Mouse (Mus musculus): ENCODE measurements around the gene Slc34a2. TPM values are rescaled to one million over a fixed set of nuclear protein-coding genes. Genes with fewer than 3 reads are reported as not detected.

Gene Slc34a2
- polyA plus RNA-seq, 1 experiment from 2014 or later = 0.21 TPM

DNA sequence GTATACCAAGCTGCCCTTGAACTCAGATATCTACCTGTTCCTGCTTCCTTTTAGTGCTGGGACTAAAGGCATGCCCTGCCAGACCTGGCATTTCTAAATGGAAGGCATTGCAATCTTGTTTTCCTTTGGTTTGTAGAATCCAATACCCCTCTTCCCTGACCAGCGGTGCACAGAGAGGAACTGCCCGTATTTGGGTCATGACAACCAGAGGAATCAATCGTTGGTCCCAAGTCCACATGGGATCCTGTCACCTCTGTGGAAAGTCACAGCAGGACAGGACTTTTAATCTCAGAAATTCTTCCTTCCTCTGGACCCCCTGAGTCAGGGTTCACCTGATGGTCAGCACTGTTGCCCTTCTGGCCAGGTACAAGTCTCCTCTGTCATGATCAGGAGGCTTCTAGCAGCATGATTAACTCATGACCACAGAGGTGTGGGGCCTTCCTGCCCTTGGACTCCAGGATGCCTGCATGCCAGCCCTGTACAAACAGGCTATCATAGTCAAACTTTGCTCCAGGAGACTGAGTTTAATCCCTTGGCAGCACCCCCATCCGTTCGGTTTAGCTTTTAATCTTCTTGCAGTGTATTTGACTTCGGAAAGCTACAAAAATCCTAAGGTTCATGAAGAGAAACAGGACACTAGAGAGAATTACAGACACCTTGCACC lies 39.7 kb upstream of the Slc34a2 start:
- peak; percentile 75 for ATAC-seq (ENCODE audit: low read depth)
- 51% methylated on average over 6 of the region's 6 CpGs for WGBS (ENCODE audit: insufficient replicate concordance)
- H3K36me3 ChIP-seq (ENCODE audit: control insufficient read depth, insufficient read depth) = no peaks in the 10 kb centered on the region
- H3K4me3 ChIP-seq (ENCODE audit: low read depth, low read length) = no peak overlapping the region
- H3K9ac ChIP-seq (ENCODE audit: low read depth, low read length) = no peak overlapping the region
- no peaks in the 10 kb centered on the region for H3K27me3 ChIP-seq (ENCODE audit: control insufficient read depth, insufficient read depth, low read depth, low read length)
- peak overlapping the region; percentile 50 for H3K27ac ChIP-seq (ENCODE audit: low read length)
- H3K9me3 ChIP-seq (replicated peaks; ENCODE audit: control insufficient read depth, low read length) = no peaks in the 10 kb centered on the region
- H3K4me2 ChIP-seq (ENCODE audit: low read depth, low read length) = no peak overlapping the region
- H3K4me1 ChIP-seq (ENCODE audit: control insufficient read depth, low read depth, low read length) = no peaks in the 10 kb centered on the region; the same call in 1 of the 2 replicates

DNA sequence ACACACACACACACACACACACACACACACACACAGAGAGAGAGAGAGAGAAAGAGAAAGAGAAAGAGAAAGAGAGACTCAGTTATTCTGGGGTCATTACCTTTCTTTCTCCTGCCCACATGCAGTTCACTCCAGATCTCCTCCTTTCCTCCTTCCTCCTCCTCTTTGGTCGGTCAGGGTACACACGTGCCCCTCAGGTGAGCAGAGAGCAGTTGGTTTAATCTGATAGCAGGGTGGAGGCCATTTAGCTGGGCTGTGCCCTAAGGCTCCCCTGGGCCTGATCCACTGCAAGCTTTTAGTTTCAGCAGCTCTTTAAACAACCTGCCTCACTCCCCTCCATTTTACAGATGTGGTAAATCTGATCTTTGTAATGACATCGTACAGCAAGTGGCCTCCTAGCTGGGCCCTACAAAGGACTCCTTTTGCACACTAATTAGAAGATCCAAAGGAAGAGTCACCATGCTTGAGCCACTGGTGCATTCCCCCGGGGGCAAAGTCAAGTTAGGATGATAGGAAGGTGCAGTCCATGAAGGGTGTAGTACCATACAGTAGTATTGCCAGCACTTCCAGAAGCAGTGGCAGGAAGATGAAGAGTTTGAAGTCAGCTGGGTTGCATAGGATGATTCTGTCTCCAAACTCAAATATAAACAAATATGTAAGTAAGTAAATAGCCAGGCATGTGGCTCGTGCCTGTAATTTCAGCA lies 37.6 kb upstream of the Slc34a2 start:
- H3K27me3 ChIP-seq (ENCODE audit: control insufficient read depth, insufficient read depth, low read depth, low read length) = no peaks in the 10 kb centered on the region
- H3K9me3 ChIP-seq (replicated peaks; ENCODE audit: control insufficient read depth, low read length) = no peaks in the 10 kb centered on the region
- H3K4me2 ChIP-seq (ENCODE audit: low read depth, low read length) = no peak overlapping the region
- no peak for ATAC-seq (ENCODE audit: low read depth)
- no peak overlapping the region for H3K9ac ChIP-seq (ENCODE audit: low read depth, low read length)
- WGBS (ENCODE audit: insufficient replicate concordance) = 45% methylated on average over 5 of the region's 5 CpGs
- no peaks in the 10 kb centered on the region; the same call in 1 of the 2 replicates for H3K4me1 ChIP-seq (ENCODE audit: control insufficient read depth, low read depth, low read length)
- H3K36me3 ChIP-seq (ENCODE audit: control insufficient read depth, insufficient read depth) = no peaks in the 10 kb centered on the region
- H3K4me3 ChIP-seq (ENCODE audit: low read depth, low read length) = no peak overlapping the region
- no peak overlapping the region for H3K27ac ChIP-seq (ENCODE audit: low read length)

DNA sequence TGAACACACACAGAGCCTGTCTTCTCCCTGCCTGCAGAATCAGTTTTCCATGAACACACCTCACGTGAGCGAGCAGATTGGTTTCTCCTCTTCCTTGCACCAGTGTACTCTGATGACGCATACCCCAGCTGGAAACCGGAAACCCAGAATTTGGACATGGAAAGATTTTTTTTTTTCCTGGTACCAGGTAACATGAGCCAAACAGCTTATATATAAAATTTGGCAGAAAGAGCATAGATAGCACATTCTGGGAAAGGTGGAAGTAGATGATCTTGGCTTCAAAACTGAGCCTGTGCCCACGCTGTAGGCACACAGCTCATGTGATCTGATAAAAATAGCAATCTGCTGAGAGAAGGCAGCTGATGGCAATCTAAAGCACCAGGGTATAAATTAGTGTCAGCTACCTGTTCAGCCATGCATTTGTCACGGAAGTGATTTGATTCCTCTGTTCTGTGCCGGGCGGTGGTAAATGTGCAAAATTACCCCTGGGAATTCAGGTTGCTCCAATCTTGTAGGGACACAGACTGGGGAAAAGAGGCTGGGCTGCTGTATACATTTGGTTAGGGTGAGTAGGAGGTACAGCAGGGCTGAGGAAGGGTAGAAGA lies 35.2 kb upstream of the Slc34a2 start:
- Histone ChIP-seq H3K4me1 (ENCODE audit: control insufficient read depth, low read depth, low read length) (no peaks in the 10 kb centered on the region; the same call in 1 of the 2 replicates), H3K9me3 (replicated peaks; ENCODE audit: control insufficient read depth, low read length) (no peaks in the 10 kb centered on the region), H3K4me2 (ENCODE audit: low read depth, low read length) (no peak overlapping the region), H3K36me3 (ENCODE audit: control insufficient read depth, insufficient read depth) (no peaks in the 10 kb centered on the region), H3K4me3 (ENCODE audit: low read depth, low read length) (no peak overlapping the region), H3K27me3 (ENCODE audit: control insufficient read depth, insufficient read depth, low read depth, low read length) (no peaks in the 10 kb centered on the region), H3K9ac (ENCODE audit: low read depth, low read length) (no peak overlapping the region), H3K27ac (ENCODE audit: low read length) (no peak overlapping the region)
- no peak for ATAC-seq (ENCODE audit: low read depth)
- WGBS (ENCODE audit: insufficient replicate concordance) = 69% methylated on average over 8 of the region's 8 CpGs

DNA sequence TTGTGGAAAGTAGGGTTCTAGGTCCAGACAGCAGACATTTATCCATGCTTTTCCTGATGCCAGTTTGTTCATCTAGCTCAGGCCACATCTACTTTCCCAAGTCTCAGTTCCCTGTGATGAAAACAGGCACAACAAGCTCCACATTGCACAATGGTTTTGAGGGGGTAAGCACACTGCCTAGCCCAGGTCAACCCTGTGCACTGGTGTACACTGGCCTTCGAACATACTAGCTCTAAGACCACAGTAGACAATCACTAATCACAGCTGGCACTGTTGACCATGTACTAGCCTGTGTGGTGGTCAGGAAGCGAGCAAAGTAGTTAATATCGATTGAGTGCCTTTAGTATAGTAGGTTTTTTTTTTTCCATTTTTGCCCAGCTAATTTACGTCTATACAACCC lies 34.4 kb upstream of the Slc34a2 start:
- Histone ChIP-seq H3K4me3 (ENCODE audit: low read depth, low read length) (no peak overlapping the region), H3K27ac (ENCODE audit: low read length) (no peak overlapping the region), H3K4me2 (ENCODE audit: low read depth, low read length) (no peak overlapping the region), H3K4me1 (ENCODE audit: control insufficient read depth, low read depth, low read length) (no peaks in the 10 kb centered on the region; the same call in 1 of the 2 replicates), H3K36me3 (ENCODE audit: control insufficient read depth, insufficient read depth) (no peaks in the 10 kb centered on the region), H3K9ac (ENCODE audit: low read depth, low read length) (no peak overlapping the region), H3K27me3 (ENCODE audit: control insufficient read depth, insufficient read depth, low read depth, low read length) (no peaks in the 10 kb centered on the region), H3K9me3 (replicated peaks; ENCODE audit: control insufficient read depth, low read length) (no peaks in the 10 kb centered on the region)
- ATAC-seq (ENCODE audit: low read depth) = no peak
- 57% methylated on average over 4 of the region's 4 CpGs for WGBS (ENCODE audit: insufficient replicate concordance)

DNA sequence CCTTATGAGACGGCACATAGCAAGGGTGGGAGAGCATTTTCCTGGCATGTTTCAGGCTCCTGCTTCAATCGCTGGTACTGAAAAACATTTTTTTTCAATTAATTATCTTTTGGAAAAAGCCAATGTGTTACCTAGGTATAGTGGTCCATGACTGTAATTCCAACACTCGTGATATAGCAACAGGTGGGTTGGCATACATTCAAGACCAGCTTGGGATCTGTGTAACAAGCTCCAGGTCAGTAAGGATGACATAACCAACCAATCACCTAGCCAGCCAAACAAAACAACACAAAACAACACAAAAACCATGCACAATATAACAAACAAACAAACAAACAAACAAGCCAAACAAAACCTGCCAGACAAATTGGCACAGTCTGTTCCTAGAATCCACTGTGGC lies 33.9 kb upstream of the Slc34a2 start:
- H3K4me2 ChIP-seq (ENCODE audit: low read depth, low read length) = no peak overlapping the region
- WGBS (ENCODE audit: insufficient replicate concordance) = 64% methylated on average over 3 of the region's 3 CpGs
- no peaks in the 10 kb centered on the region for H3K36me3 ChIP-seq (ENCODE audit: control insufficient read depth, insufficient read depth)

DNA sequence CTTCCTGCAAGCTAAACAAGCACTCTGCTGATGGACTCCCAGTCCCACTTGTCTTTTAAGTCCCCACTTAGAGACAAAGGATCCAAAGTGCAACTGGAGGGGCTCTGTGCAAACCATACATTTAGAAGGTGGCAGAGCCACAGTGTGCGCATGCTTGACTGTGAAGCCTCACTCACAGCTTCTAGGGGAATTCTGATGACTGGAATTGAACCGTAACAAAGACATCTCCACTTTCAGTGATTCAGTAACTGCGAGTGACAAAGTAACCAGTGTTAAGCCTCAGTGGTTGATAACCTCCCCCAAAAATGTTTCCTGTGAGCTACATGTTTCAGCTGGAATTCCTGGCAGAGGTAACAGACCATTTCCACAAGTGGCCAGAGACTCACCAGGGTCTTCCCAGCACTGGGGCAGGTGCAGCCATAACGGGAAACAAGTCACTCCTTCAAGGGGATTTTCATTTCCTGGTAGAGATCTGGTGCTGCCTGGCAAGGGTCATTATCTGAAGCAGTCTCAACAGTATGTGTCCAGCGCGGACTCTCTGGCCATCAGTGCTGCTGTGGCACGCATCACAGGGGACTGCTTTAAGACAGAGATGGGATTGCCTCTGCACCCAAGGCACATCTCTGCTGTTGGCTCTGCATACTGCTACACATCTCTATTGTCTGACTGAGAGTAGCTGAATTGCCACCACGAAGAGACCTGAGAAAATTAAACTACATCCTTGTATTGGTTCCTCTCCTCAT lies 28.7 kb upstream of the Slc34a2 start:
- Histone ChIP-seq H3K27me3 (ENCODE audit: control insufficient read depth, insufficient read depth, low read depth, low read length) (no peaks in the 10 kb centered on the region), H3K9me3 (replicated peaks; ENCODE audit: control insufficient read depth, low read length) (no peaks in the 10 kb centered on the region), H3K9ac (ENCODE audit: low read depth, low read length) (no peak overlapping the region), H3K4me2 (ENCODE audit: low read depth, low read length) (no peak overlapping the region), H3K4me1 (ENCODE audit: control insufficient read depth, low read depth, low read length) (no peaks in the 10 kb centered on the region), H3K36me3 (ENCODE audit: control insufficient read depth, insufficient read depth) (no peaks in the 10 kb centered on the region), H3K4me3 (ENCODE audit: low read depth, low read length) (no peak overlapping the region), H3K27ac (ENCODE audit: low read length) (no peak overlapping the region)
- WGBS (ENCODE audit: insufficient replicate concordance) = 66% methylated on average over 8 of the region's 8 CpGs
- no peak for ATAC-seq (ENCODE audit: low read depth)

More for the DNA sequence above, 33.9 kb upstream of the Slc34a2 start:
- H3K27me3 ChIP-seq (ENCODE audit: control insufficient read depth, insufficient read depth, low read depth, low read length) = no peaks in the 10 kb centered on the region
- no peak overlapping the region for H3K4me3 ChIP-seq (ENCODE audit: low read depth, low read length)
- ATAC-seq (ENCODE audit: low read depth) = no peak
- no peak overlapping the region for H3K27ac ChIP-seq (ENCODE audit: low read length)
- H3K9me3 ChIP-seq (replicated peaks; ENCODE audit: control insufficient read depth, low read length) = no peaks in the 10 kb centered on the region
- no peak overlapping the region for H3K9ac ChIP-seq (ENCODE audit: low read depth, low read length)
- no peaks in the 10 kb centered on the region for H3K4me1 ChIP-seq (ENCODE audit: control insufficient read depth, low read depth, low read length)

DNA sequence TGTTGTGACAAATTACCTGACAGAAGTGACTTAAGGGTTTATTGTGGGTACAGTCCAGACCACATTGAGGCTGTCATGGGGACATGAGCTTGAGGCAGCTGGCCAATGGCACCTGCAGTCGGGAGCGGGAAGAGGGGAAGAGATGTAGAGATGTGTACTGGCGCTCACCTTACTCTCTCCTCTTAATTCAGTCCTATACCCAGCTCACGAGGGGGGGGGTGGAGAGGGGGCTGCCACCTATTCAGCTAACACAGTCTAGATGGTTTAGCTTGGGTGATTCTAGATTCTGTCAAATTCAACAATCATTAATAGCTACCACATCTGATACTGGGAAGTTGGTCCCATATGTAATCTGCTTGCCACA lies 28.1 kb upstream of the Slc34a2 start:
- H3K27me3 ChIP-seq (ENCODE audit: control insufficient read depth, insufficient read depth, low read depth, low read length) = no peaks in the 10 kb centered on the region
- ATAC-seq (ENCODE audit: low read depth) = no peak
- 51% methylated on average over 4 of the region's 4 CpGs for WGBS (ENCODE audit: insufficient replicate concordance)
- H3K4me1 ChIP-seq (ENCODE audit: control insufficient read depth, low read depth, low read length) = no peaks in the 10 kb centered on the region
- no peak overlapping the region for H3K4me3 ChIP-seq (ENCODE audit: low read depth, low read length)
- no peak overlapping the region for H3K9ac ChIP-seq (ENCODE audit: low read depth, low read length)
- no peaks in the 10 kb centered on the region for H3K36me3 ChIP-seq (ENCODE audit: control insufficient read depth, insufficient read depth)
- no peaks in the 10 kb centered on the region for H3K9me3 ChIP-seq (replicated peaks; ENCODE audit: control insufficient read depth, low read length)
- H3K4me2 ChIP-seq (ENCODE audit: low read depth, low read length) = no peak overlapping the region
- no peak overlapping the region for H3K27ac ChIP-seq (ENCODE audit: low read length)

DNA sequence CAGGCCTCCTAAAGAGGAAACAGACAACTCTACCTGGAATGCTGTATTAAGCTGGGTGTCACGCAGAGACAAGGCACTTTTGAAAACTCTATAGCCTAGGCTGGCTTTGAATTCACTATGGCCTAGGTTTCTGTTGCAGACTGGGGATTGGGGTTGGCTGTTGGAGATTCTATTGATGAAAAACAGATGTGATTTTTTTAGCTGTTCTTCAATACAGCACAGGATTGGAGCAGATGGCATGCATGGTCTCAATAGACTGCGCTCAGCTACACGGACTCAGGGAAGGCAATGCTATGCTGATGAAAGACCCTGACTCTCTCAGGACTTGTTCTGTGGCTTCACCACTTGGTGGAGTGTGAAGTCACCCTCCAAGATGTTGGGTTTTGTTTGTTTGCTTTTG lies 26.6 kb upstream of the Slc34a2 start:
- Histone ChIP-seq H3K27ac (ENCODE audit: low read length) (no peak overlapping the region), H3K4me2 (ENCODE audit: low read depth, low read length) (no peak overlapping the region), H3K27me3 (ENCODE audit: control insufficient read depth, insufficient read depth, low read depth, low read length) (no peaks in the 10 kb centered on the region), H3K4me1 (ENCODE audit: control insufficient read depth, low read depth, low read length) (no peaks in the 10 kb centered on the region), H3K36me3 (ENCODE audit: control insufficient read depth, insufficient read depth) (no peaks in the 10 kb centered on the region), H3K9ac (ENCODE audit: low read depth, low read length) (no peak overlapping the region), H3K4me3 (ENCODE audit: low read depth, low read length) (no peak overlapping the region), H3K9me3 (replicated peaks; ENCODE audit: control insufficient read depth, low read length) (no peaks in the 10 kb centered on the region)
- ATAC-seq (ENCODE audit: low read depth) = no peak
- WGBS (ENCODE audit: insufficient replicate concordance) = 74% methylated on average over 3 of the region's 3 CpGs
